Mouse (Mus musculus) heart, postnatal 25 days (tissue): ENCODE measurements at regions not wholly inside any gene's neighbourhood (a gene's known extent, or its start where the extent isn't known, plus 50 kb on each side); places are given as distances from the start of the nearest gene placed in this dataset.

Experiments
- DNase-seq: peaks from one replicate; pipeline ENCODE4 v3.0.0; 2022; ENCODE audit warnings: low spot score
- intact Hi-C: fragments of 180-260 bp; cut with DNase I; formaldehyde crosslinking; loops from one replicate; pipeline ENCODE4 v1.15.1; 2025

- no peak for DNase-seq
- intact Hi-C loops = no loop called here
Measured at GRCm38 (mm10) chr14:86230609-86231008, 910.4 kb downstream of the Diaph3 start.

- intact Hi-C loops = no loop called here
- DNase-seq = no peak
Measured at GRCm38 (mm10) chr14:86229755-86230154, 911.3 kb downstream of the Diaph3 start.

- intact Hi-C loops = no loop called here
- DNase-seq = no peak
Measured at GRCm38 (mm10) chr14:86215711-86216110, 925.3 kb downstream of the Diaph3 start.

GRCm38 (mm10) chr14:86211654-86212053 is 929.4 kb downstream of the Diaph3 start:
- intact Hi-C loops = no loop called here
- DNase-seq = no peak

GRCm38 (mm10) chr14:86204582-86204981 is 936.5 kb downstream of the Diaph3 start:
- intact Hi-C loops = no loop called here

GRCm38 (mm10) chr14:86197864-86198263 is 943.2 kb downstream of the Diaph3 start:
- DNase-seq = no peak
- intact Hi-C loops = no loop called here

More at GRCm38 (mm10) chr14:86204582-86204981, 936.5 kb downstream of the Diaph3 start:
- no peak for DNase-seq

GRCm38 (mm10) chr14:86184663-86185381 is 956.2 kb downstream of the Diaph3 start:
- intact Hi-C loops = no loop called here

GRCm38 (mm10) chr14:86178517-86178916 is 962.5 kb downstream of the Diaph3 start:
- intact Hi-C loops = no loop called here
- DNase-seq = no peak

More at GRCm38 (mm10) chr14:86184663-86185381, 956.2 kb downstream of the Diaph3 start:
- DNase-seq = no peak

GRCm38 (mm10) chr14:86171118-86171517 is 969.9 kb downstream of the Diaph3 start:
- intact Hi-C loops = no loop called here

GRCm38 (mm10) chr14:86159151-86159550 is 981.9 kb downstream of the Diaph3 start:
- DNase-seq = no peak
- intact Hi-C loops = no loop called here

More at GRCm38 (mm10) chr14:86171118-86171517, 969.9 kb downstream of the Diaph3 start:
- DNase-seq = no peak

- DNase-seq = no peak
- intact Hi-C loops = no loop called here
Measured at GRCm38 (mm10) chr14:86154688-86155087, 986.3 kb downstream of the Diaph3 start.

- intact Hi-C loops = no loop called here
- no peak for DNase-seq
Measured at GRCm38 (mm10) chr14:86151276-86151675, 989.8 kb downstream of the Diaph3 start.

- intact Hi-C loops = no loop called here
- no peak for DNase-seq
Measured at GRCm38 (mm10) chr14:86150329-86150866, 990.6 kb downstream of the Diaph3 start.

- no peak for DNase-seq
- intact Hi-C loops = no loop called here
Measured at GRCm38 (mm10) chr14:86115254-86116057, 1025.6 kb downstream of the Diaph3 start.

- intact Hi-C loops = no loop called here
- DNase-seq = no peak
Measured at GRCm38 (mm10) chr14:86101497-86101896, 1039.5 kb downstream of the Diaph3 start.

- intact Hi-C loops = no loop called here
- DNase-seq = no peak
Measured at GRCm38 (mm10) chr14:86070313-86071100, 1070.5 kb downstream of the Diaph3 start.

GRCm38 (mm10) chr14:86069329-86069728 is 1071.7 kb downstream of the Diaph3 start:
- intact Hi-C loops = no loop called here

GRCm38 (mm10) chr14:86067743-86068142 is 1073.3 kb downstream of the Diaph3 start:
- intact Hi-C loops = no loop called here

More at GRCm38 (mm10) chr14:86069329-86069728, 1071.7 kb downstream of the Diaph3 start:
- no peak for DNase-seq

GRCm38 (mm10) chr14:86063620-86063943 is 1077.5 kb downstream of the Diaph3 start:
- intact Hi-C loops = no loop called here
- DNase-seq = no peak

More at GRCm38 (mm10) chr14:86067743-86068142, 1073.3 kb downstream of the Diaph3 start:
- no peak for DNase-seq
